In the genomic region with DNA sequence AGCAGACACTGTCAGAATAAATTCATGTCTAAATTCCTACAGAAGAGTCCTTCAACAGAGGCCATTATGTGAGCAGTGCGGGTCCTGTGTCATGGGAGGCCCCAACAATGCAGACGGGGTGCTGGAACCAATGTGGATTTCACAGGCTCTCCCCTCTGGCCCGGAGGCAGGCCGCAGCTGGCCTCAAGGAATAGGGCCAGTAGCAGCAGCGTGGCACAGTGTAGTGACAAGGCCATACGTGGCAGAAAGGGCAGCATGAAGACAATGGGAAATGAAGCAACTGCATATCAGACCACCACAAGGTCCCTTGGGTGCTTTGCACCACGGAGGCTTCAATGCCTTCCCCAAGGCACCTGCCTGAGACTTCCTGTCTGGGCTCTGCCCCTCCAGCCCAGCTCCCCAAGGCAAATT, we compare ENCODE assay signal across 7 mouse cellular contexts.
A peak's percentile ranks its signal among the peaks of the same experiment; 100 is the strongest.
DNase-seq lines count a peak whose midpoint lies in the region; ATAC-seq and TF ChIP-seq lines count a peak whose summit lies in the region.

No protein-coding gene starts in this region.

- H3K4me1 ChIP-seq in lung, embryonic 15.5 days = peaks cover 15% of the 10 kb centered on the region
- H3K4me1 ChIP-seq in embryonic facial prominence, embryonic 12.5 days = peaks cover 17% of the 10 kb centered on the region

- no peak overlapping the region for H3K4me3 ChIP-seq in lung, embryonic 15.5 days
- H3K4me3 ChIP-seq in embryonic facial prominence, embryonic 12.5 days = no peak overlapping the region
- H3K4me3 ChIP-seq in layer of hippocampus, adult 2 months = no peak overlapping the region

- no peak for TF ChIP-seq CTCF in layer of hippocampus, adult 2 months (conservative IDR thresholded peaks at IDR 0.05)

- H3K4me2 ChIP-seq in lung, embryonic 15.5 days = no peak overlapping the region
- no peak overlapping the region for H3K4me2 ChIP-seq in embryonic facial prominence, embryonic 12.5 days (replicated peaks)

- no peak for ATAC-seq in lung, embryonic 15.5 days (ENCODE audit: borderline replicate concordance, extremely low read depth, low FRiP score, low TSS enrichment)
- ATAC-seq in embryonic facial prominence, embryonic 12.5 days (ENCODE audit: insufficient number of reproducible peaks, insufficient read depth, low FRiP score, low TSS enrichment) = no peak
- peak; percentile 47 for ATAC-seq in megakaryocyte, adult 5-6 weeks (ENCODE audit: poor library complexity, severe bottlenecking)

- no peak for DNase-seq in lung, postnatal 14 days
- peak; percentile 13 to 27 for DNase-seq in thymus, postnatal 10 days (ENCODE audit: low spot score in 2 of 2)
- no peak for DNase-seq in layer of hippocampus, adult 2 months (ENCODE audit: low spot score in 2 of 2)
- DNase-seq in layer of hippocampus, postnatal 25 days (ENCODE audit: extremely low spot score in 1 of 2, low spot score in 1 of 2) = no peak

- no peaks in the 10 kb centered on the region for H3K9me3 ChIP-seq in lung, embryonic 15.5 days
- H3K9me3 ChIP-seq in embryonic facial prominence, embryonic 12.5 days = no peaks in the 10 kb centered on the region

- H3K27me3 ChIP-seq in lung, embryonic 15.5 days = no peaks in the 10 kb centered on the region
- H3K27me3 ChIP-seq in embryonic facial prominence, embryonic 12.5 days = no peaks in the 10 kb centered on the region

- peak overlapping the region; percentile 45 for H3K27ac ChIP-seq in lung, embryonic 15.5 days
- H3K27ac ChIP-seq in embryonic facial prominence, embryonic 12.5 days = peak overlapping the region; percentile 63
- H3K27ac ChIP-seq in layer of hippocampus, adult 2 months = no peak overlapping the region

- H3K9ac ChIP-seq in lung, embryonic 15.5 days = no peak overlapping the region
- H3K9ac ChIP-seq in embryonic facial prominence, embryonic 12.5 days = no peak overlapping the region

- WGBS in lung, embryonic 15.5 days = 52% methylated on average over 7 of the region's 7 CpGs
- WGBS in embryonic facial prominence, embryonic 12.5 days = 33% methylated on average over 7 of the region's 7 CpGs

- H3K36me3 ChIP-seq in lung, embryonic 15.5 days = peaks cover 24% of the 10 kb centered on the region
- H3K36me3 ChIP-seq in embryonic facial prominence, embryonic 12.5 days = peaks cover 44% of the 10 kb centered on the region

Comparison
In these comparisons a context has a peak if more than half of its experiments do, and no peak if none do; other contexts are left out.
1. DNase-seq: peak in thymus, postnatal 10 days (2 of 2); none in lung, postnatal 14 days (single experiment), layer of hippocampus, adult 2 months (0 of 2) and layer of hippocampus, postnatal 25 days (0 of 2).